Mouse (Mus musculus) heart, adult 2 months (tissue): Measurements from ENCODE around the gene Nup210l. TPM values are rescaled to one million over a fixed set of nuclear protein-coding genes. Genes with fewer than 3 reads are reported as not detected.

Experiments
- DNase-seq, 2 experiments: peaks; one replicate each; pipeline ENCODE4 v3.0.0; 2021
- H3K27ac ChIP-seq: fragments of 200-600 bp; 2 replicates; pipeline ENCODE4 v1.8.1; 2022
- H3K27me3 ChIP-seq: fragments of 200-500 bp; 2 replicates; pipeline ENCODE4 v1.6.1; 2012; ENCODE audit warnings: mild to moderate bottlenecking, low read length, inconsistent platforms, mixed read lengths; ENCODE audit not compliant: control insufficient read depth, insufficient read depth
- H3K36me3 ChIP-seq: fragments of 200-500 bp; 2 replicates; pipeline ENCODE4 v1.6.1; 2012; ENCODE audit warnings: low read length, inconsistent platforms; ENCODE audit not compliant: control insufficient read depth, insufficient read depth
- H3K4me1 ChIP-seq: fragments of 200-500 bp; 2 replicates; pipeline ENCODE4 v1.6.1; 2011; ENCODE audit warnings: low read length; ENCODE audit not compliant: control insufficient read depth, insufficient read depth
- H3K4me3 ChIP-seq: fragments of 200-600 bp; 2 replicates; pipeline ENCODE4 v1.8.1; 2022
- H3K79me2 ChIP-seq: fragments of 200-500 bp; replicated peaks from 2 replicates; pipeline ENCODE4 v1.6.1; 2012; ENCODE audit warnings: mild to moderate bottlenecking, inconsistent platforms, low read length, moderate library complexity, mixed read lengths; ENCODE audit not compliant: control insufficient read depth, insufficient read depth
- H3K9ac ChIP-seq: fragments of 200-500 bp; 2 replicates; pipeline ENCODE4 v1.6.1; 2012; ENCODE audit warnings: low read depth, mild to moderate bottlenecking, control low read depth, inconsistent platforms, low read length, mixed read lengths
- CTCF ChIP-seq: fragments of 200-600 bp; IDR thresholded peaks from 2 replicates; pipeline ENCODE4 v1.8.1; 2022; ENCODE audit warnings: antibody characterized with exemption, mild to moderate bottlenecking, moderate library complexity
- EP300 ChIP-seq: fragments of 200-500 bp; IDR thresholded peaks from 2 replicates; pipeline ENCODE4 v1.6.1; 2011; ENCODE audit warnings: low read depth, low read length, control low read depth; ENCODE audit not compliant: insufficient read depth
- POLR2A ChIP-seq: fragments of 200-500 bp; IDR thresholded peaks from 2 replicates; pipeline ENCODE4 v1.6.1; 2011; ENCODE audit warnings: mild to moderate bottlenecking, low read depth, low read length, control low read depth; ENCODE audit not compliant: insufficient read depth
- WGBS: fragments of 180-500 bp; shearing (Covaris S2); methylation state at CpG from one replicate; pipeline ENCODE4 v1.1.7; 2018; 5-methylcytosine and 5-hydroxymethylcytosine counted together
- intact Hi-C: fragments of 180-260 bp; cut with DNase I; formaldehyde crosslinking; loops from one replicate; pipeline ENCODE4 v1.15.1; 2025
- polyA plus RNA-seq: library from polyadenylated mRNA; depleted of rRNA; stranded (reverse); fragments of >200 nt; gene quantifications from 2 replicates; pipeline ENCODE4 v1.2.3, GENCODE M21; 2012
- total RNA-seq, 2 experiments: library from RNA; stranded (reverse); gene quantifications; 2 replicates each; pipeline ENCODE4 v1.2.3; 2021

Gene Nup210l
- total and polyA plus RNA-seq, 3 experiments: 0.11 to 0.14 (median 0.13) TPM

GRCm38 (mm10) chr3:90132745-90133144 lies 28.8 kb downstream of the Nup210l start:
- 43% methylated on average over 3 of the region's 3 CpGs for WGBS
- no peak for TF ChIP-seq POLR2A
- TF ChIP-seq CTCF: no peak
- Histone ChIP-seq H3K4me3 (no peak overlapping the region), H3K27ac (no peak overlapping the region), H3K79me2 (no peaks in the 10 kb centered on the region), H3K9ac (no peak overlapping the region), H3K4me1 (no peaks in the 10 kb centered on the region), H3K27me3 (no peaks in the 10 kb centered on the region), H3K36me3 (no peaks in the 10 kb centered on the region)
- no peak for DNase-seq
- intact Hi-C loops: no loop called here

- H3K4me1 ChIP-seq: no peaks in the 10 kb centered on the region
- no peak for TF ChIP-seq CTCF
- no peak for TF ChIP-seq EP300
- no peak for TF ChIP-seq POLR2A
- no peak overlapping the region for H3K9ac ChIP-seq
- no peak overlapping the region for H3K27ac ChIP-seq
- intact Hi-C loops: no loop called here
- DNase-seq: no peak
- no peak overlapping the region for H3K4me3 ChIP-seq
- H3K36me3 ChIP-seq: no peaks in the 10 kb centered on the region
- 89% methylated on average over 1 of the region's 1 CpGs for WGBS
- H3K27me3 ChIP-seq: no peaks in the 10 kb centered on the region
- H3K79me2 ChIP-seq: no peaks in the 10 kb centered on the region
These were observed 29.4 kb downstream of the Nup210l start for GRCm38 (mm10) chr3:90133331-90133730.

GRCm38 (mm10) chr3:90134483-90134882 lies 30.6 kb downstream of the Nup210l start:
- DNase-seq: no peak
- no peak for TF ChIP-seq CTCF
- no peak for TF ChIP-seq EP300
- TF ChIP-seq POLR2A: no peak

GRCm38 (mm10) chr3:90134993-90135392 lies 31.1 kb downstream of the Nup210l start:
- Histone ChIP-seq H3K27ac (no peak overlapping the region), H3K36me3 (no peaks in the 10 kb centered on the region), H3K9ac (no peak overlapping the region), H3K4me3 (no peak overlapping the region), H3K27me3 (no peaks in the 10 kb centered on the region), H3K79me2 (no peaks in the 10 kb centered on the region), H3K4me1 (no peaks in the 10 kb centered on the region)
- TF ChIP-seq CTCF (no peak), POLR2A (no peak), EP300 (no peak)
- DNase-seq: no peak
- intact Hi-C loops: no loop called here
- 77% methylated on average over 5 of the region's 5 CpGs for WGBS

More at GRCm38 (mm10) chr3:90134483-90134882, 30.6 kb downstream of the Nup210l start:
- WGBS: 64% methylated on average over 3 of the region's 3 CpGs
- Histone ChIP-seq H3K79me2 (no peaks in the 10 kb centered on the region), H3K9ac (no peak overlapping the region), H3K27me3 (no peaks in the 10 kb centered on the region), H3K4me1 (no peaks in the 10 kb centered on the region), H3K27ac (no peak overlapping the region), H3K4me3 (no peak overlapping the region), H3K36me3 (no peaks in the 10 kb centered on the region)
- intact Hi-C loops: no loop called here

- Histone ChIP-seq H3K79me2 (no peaks in the 10 kb centered on the region), H3K27me3 (no peaks in the 10 kb centered on the region), H3K4me3 (no peak overlapping the region), H3K4me1 (no peaks in the 10 kb centered on the region), H3K9ac (no peak overlapping the region), H3K36me3 (no peaks in the 10 kb centered on the region), H3K27ac (no peak overlapping the region)
- no peak for TF ChIP-seq EP300
- no peak for TF ChIP-seq CTCF
- no peak for TF ChIP-seq POLR2A
- WGBS: 50% methylated on average over 13 of the region's 13 CpGs
- intact Hi-C loops: no loop called here
- DNase-seq: no peak
These were observed 32.7 kb downstream of the Nup210l start for GRCm38 (mm10) chr3:90136660-90137059.

- H3K27me3 ChIP-seq: no peaks in the 10 kb centered on the region
- intact Hi-C loops: no loop called here
- H3K27ac ChIP-seq: no peak overlapping the region
- no peak overlapping the region for H3K4me3 ChIP-seq
- 71% methylated on average over 1 of the region's 1 CpGs for WGBS
- no peak overlapping the region for H3K9ac ChIP-seq
- no peaks in the 10 kb centered on the region for H3K4me1 ChIP-seq
- TF ChIP-seq CTCF (no peak), EP300 (no peak), POLR2A (no peak)
- no peaks in the 10 kb centered on the region for H3K79me2 ChIP-seq
- no peak for DNase-seq
- H3K36me3 ChIP-seq: no peaks in the 10 kb centered on the region
These were observed 33.7 kb downstream of the Nup210l start for GRCm38 (mm10) chr3:90137606-90138005.
